Mouse (Mus musculus): ENCODE data around the gene Rasgrf2. TPM values are rescaled to one million over a fixed set of nuclear protein-coding genes. Genes with fewer than 3 reads are reported as not detected.

Gene Rasgrf2
- total RNA-seq, 2 experiments from 2014 or later = 3.0 to 4.5 TPM

- intact Hi-C loops (cut with DNase I) = no loop called here
Measured at GRCm38 (mm10) chr13:92051216-92051615, 80.2 kb downstream of the Rasgrf2 start.

GRCm38 (mm10) chr13:92041584-92042563, 89.6 kb downstream of the Rasgrf2 start:
- DNase-seq = no peak

More at GRCm38 (mm10) chr13:92051216-92051615, 80.2 kb downstream of the Rasgrf2 start:
- no peak for DNase-seq

GRCm38 (mm10) chr13:92030364-92031057, 100.9 kb downstream of the Rasgrf2 start:
- intact Hi-C loops (cut with DNase I) = no loop called here
- no peak for DNase-seq

More at GRCm38 (mm10) chr13:92041584-92042563, 89.6 kb downstream of the Rasgrf2 start:
- intact Hi-C loops (cut with DNase I) = no loop called here

DNA sequence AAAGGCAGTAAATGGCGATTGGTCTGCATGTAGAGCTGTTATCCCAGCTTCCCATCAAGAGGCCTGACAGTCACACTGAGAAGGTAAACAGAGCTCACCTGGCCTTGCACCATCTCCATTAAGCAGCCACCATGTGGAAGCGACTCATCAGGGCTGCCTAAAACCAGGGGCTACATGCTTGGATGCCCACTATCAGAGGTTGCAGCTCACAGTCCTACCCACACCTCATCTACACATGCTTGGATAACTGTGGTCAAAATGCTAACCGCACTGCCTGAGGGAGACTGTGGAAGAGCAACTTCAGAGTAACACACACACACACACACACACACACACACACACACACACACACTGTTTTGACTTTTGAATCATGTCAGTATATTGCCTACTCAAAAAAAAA, 101.8 kb downstream of the Rasgrf2 start:
- DNase-seq = no peak
- intact Hi-C loops (cut with DNase I) = no loop called here

DNA sequence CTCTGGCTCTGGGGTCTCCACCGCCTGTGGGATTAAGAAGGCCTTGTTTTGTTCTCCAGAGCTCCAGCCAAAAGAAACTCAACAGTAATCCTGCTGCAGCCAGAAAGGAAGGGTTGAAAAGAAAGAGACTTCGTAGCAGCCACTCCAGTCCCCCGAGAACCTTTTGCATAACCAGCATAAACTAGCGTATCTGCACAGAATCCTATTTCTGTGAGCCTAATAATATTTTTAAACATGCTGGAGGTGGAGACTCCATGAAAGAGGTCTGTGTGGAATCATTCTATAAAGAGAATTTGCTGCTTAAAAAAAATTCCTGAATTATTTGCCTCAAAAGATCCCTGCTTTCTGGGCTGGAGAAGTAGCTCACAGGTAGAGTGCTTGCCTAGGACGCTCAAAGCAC, 103.5 kb downstream of the Rasgrf2 start:
- no peak for DNase-seq
- intact Hi-C loops (cut with DNase I) = no loop called here

- no peak for DNase-seq
- intact Hi-C loops (cut with DNase I) = no loop called here
Measured at GRCm38 (mm10) chr13:92026651-92027050, 104.8 kb downstream of the Rasgrf2 start.

- no peak for DNase-seq
- intact Hi-C loops (cut with DNase I) = no loop called here
Measured at GRCm38 (mm10) chr13:92025124-92025523, 106.3 kb downstream of the Rasgrf2 start.

- DNase-seq = no peak
- intact Hi-C loops (cut with DNase I) = no loop called here
Measured at GRCm38 (mm10) chr13:92022202-92022601, 109.3 kb downstream of the Rasgrf2 start.

GRCm38 (mm10) chr13:91996929-91997328, 134.5 kb downstream of the Rasgrf2 start:
- intact Hi-C loops (cut with DNase I) = no loop called here
- DNase-seq = no peak

DNA sequence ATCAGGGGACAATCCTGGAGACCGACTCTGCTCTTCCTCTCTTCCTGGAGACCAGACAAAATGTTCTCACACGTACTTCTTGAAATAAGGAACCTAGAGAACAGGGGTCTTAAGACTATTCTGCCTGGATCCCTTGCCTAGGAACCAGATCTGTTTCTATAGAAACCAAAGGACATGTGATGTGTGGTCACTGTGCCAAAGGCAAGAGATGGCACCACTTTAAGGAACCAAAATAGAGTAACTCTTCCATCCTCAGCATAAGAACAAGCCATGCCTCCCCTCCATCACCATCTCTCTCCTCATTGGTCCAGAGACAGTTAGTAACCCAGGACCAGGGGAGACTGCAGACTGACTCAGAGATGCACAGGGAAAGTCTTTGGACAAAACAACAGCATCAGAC, 140.0 kb downstream of the Rasgrf2 start:
- intact Hi-C loops (cut with DNase I) = no loop called here
- no peak for DNase-seq

- no peak for DNase-seq
- intact Hi-C loops (cut with DNase I) = no loop called here
Measured at GRCm38 (mm10) chr13:91990709-91991284, 140.7 kb downstream of the Rasgrf2 start.

DNA sequence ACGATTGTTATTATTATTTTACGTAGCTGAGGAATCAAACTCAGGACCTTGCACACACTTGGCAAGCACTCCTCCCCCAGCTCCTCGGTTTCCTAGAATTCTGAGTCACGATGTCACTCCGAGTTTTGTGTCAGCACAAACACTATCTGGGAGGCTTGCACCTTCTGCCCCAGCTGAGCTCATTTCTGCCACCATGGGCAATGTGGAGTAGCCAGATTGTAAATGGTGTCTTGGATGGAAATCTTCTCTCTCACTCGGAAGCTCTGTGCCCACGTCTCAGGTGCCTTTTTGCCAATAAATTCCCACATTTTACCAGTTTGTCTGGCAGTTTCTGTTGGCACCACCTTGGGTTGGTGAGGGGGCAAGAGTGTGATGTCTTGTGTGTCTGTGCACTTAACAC, 143.1 kb downstream of the Rasgrf2 start:
- intact Hi-C loops (cut with DNase I) = no loop called here
- DNase-seq = no peak

- DNase-seq = no peak
- intact Hi-C loops (cut with DNase I) = no loop called here
Measured at GRCm38 (mm10) chr13:91986958-91987357, 144.5 kb downstream of the Rasgrf2 start.

DNA sequence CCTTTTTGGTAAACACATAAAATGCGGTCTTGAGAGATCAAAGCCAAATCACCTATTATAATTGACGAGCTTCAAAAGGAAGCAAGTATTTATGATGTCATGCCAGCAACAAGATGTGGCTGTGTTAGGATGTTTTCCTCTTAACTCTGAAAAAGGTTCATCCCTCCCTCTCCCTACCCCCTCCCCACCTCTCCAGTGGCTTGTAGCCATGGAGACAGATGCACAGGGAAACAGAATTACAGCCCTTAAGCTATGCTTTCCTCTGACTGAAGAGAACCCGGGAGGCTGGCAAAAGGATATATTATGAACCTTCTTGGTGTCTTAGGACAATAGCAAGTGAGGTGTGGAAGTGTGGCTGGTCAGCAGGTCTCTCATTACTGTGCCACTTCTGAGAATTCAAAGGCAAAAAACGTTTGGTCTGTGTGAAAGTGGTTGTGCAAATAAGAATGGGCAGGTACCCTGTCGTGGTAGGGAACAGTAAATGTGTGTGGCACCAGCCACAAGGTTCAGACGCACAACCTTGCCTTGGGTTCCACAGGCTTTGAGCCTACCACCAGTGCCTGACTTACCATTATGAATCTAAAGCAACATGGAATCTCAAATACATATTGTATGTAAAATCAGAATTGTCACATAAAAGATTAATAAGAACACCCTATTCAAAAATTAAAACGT, 145.4 kb downstream of the Rasgrf2 start:
- intact Hi-C loops (cut with DNase I) = no loop called here
- no peak for DNase-seq

DNA sequence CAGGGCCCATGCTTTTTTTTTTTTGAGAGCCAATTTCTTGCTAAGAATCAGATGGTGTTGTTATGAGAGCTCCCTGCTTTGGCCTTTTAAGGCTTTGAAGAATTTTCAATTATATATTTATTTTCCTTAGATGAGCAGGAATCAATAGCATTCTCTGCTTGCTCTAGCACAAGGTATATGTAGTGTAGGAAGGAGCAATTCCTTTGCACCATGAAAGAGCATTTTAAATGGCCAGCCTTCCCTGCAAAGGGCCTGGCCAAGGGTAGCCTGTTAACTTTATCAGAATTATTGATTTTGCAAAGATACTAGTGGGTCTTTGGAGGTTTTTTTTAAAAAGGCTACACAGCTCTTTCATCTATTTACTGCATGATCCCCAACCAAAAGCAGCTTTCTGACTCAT, 146.4 kb downstream of the Rasgrf2 start:
- intact Hi-C loops (cut with DNase I) = no loop called here
- no peak for DNase-seq

- intact Hi-C loops (cut with DNase I) = no loop called here
- no peak for DNase-seq
Measured at GRCm38 (mm10) chr13:91982080-91982479, 149.4 kb downstream of the Rasgrf2 start.

DNA sequence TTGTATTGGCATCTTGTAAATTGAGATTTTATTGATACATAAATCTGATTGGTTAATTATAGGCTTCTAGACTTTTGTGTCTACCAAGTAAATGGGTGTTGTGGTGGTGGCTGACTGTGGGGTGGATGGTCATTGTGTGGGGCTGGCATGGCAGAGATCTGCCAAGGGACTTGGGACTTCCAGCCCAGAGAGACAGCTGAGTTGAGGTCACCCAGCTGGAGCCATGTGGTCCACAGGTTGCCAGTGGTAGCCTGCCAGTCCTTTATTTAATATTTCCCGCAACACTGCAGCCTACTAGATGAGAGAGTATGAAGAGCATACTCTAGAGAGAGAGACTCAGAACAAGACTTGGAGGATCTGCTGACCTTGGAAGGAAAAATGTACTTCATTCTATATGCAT, 150.0 kb downstream of the Rasgrf2 start:
- intact Hi-C loops (cut with DNase I) = no loop called here

DNA sequence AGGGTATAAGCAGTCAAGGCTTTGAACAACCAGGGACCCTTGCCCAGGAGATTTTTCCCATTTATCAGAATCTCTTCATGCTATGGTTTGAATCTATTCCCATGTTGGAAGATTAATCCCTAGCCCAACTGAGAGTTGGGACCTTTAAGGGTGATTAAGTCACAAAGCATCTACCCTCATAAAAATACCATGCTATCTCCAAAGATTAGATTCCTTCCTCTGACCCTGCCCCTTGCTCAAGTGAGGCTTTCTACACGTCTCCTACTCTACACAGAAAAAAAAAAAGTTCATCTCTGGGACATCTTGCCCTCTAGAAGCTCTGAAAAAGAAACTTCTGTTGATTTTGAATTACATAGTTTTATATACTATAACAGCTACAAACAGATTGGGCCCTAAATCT, 154.5 kb downstream of the Rasgrf2 start:
- no peak for DNase-seq
- intact Hi-C loops (cut with DNase I) = no loop called here

More for the DNA sequence above, 150.0 kb downstream of the Rasgrf2 start:
- no peak for DNase-seq

DNA sequence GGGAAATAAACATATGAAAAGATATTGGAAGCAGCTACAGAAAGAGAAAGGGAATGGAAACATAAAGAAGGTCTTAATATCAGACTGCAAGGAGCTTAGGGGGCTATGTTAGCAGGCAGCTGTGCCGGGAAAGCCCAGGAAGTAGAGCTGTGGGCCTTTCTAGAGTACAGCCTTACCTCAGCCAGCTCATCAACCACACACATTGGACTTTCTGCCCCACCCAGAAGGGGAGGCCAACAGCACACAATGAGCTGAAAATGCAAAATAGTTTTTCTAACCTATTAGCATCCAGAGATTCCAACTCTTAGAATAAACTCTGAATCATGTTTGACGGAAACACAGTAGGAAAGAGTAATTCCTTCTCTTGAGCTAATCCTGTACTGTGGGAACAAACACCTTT, 154.9 kb downstream of the Rasgrf2 start:
- no peak for DNase-seq
- intact Hi-C loops (cut with DNase I) = no loop called here

GRCm38 (mm10) chr13:91974154-91974553, 157.3 kb downstream of the Rasgrf2 start:
- intact Hi-C loops (cut with DNase I) = no loop called here
- DNase-seq = no peak

GRCm38 (mm10) chr13:91971246-91971645, 160.2 kb downstream of the Rasgrf2 start:
- DNase-seq = no peak
- intact Hi-C loops (cut with DNase I) = no loop called here

Data from gastrocnemius, postnatal 36 days (tissue).